Mouse (Mus musculus) intestine, embryonic 14.5 days (tissue): ENCODE results near the gene Wbp11. TPM values are rescaled to one million over a fixed set of nuclear protein-coding genes. Genes with fewer than 3 reads are reported as not detected.

Experiments used
- ATAC-seq: fragments of 200-750 bp; cut with Nextera tagmentation; replicated peaks from 2 replicates; pipeline ENCODE4 v1.8.0; 2017; ENCODE audit warnings: low read depth, moderate number of reproducible peaks, moderate TSS enrichment, moderate library complexity; ENCODE audit not compliant: low FRiP score, low TSS enrichment
- DNase-seq: peaks from one replicate; pipeline ENCODE4 v3.0.0-alpha.2; 2018; ENCODE audit warnings: low spot score
- H3K27ac ChIP-seq: fragments of 300-500 bp; sonication (generic); 2 replicates; pipeline ENCODE4 v1.5.1; 2014; ENCODE audit warnings: low read depth, mild to moderate bottlenecking, control low read depth
- H3K27me3 ChIP-seq: fragments of 300-500 bp; sonication (generic); replicated peaks from 2 replicates; pipeline ENCODE4 v1.6.1; 2014; ENCODE audit warnings: low read length, control low read depth; ENCODE audit not compliant: control insufficient read depth, insufficient read depth
- H3K36me3 ChIP-seq: fragments of 300-500 bp; sonication (generic); 2 replicates; pipeline ENCODE4 v1.6.1; 2014; ENCODE audit warnings: low read length, control low read depth; ENCODE audit not compliant: control insufficient read depth, insufficient read depth
- H3K4me1 ChIP-seq: fragments of 300-500 bp; sonication (generic); replicated peaks from 2 replicates; pipeline ENCODE4 v1.6.1; 2014; ENCODE audit warnings: low read length, control low read depth, mixed read lengths; ENCODE audit not compliant: control insufficient read depth, insufficient read depth
- H3K4me2 ChIP-seq: fragments of 300-500 bp; sonication (generic); 2 replicates; pipeline ENCODE4 v1.6.1; 2014; ENCODE audit warnings: low read length
- H3K4me3 ChIP-seq: fragments of 300-500 bp; sonication (generic); 2 replicates; pipeline ENCODE4 v1.5.1; 2014; ENCODE audit warnings: low read depth, low read length, control low read depth, mixed read lengths
- H3K9ac ChIP-seq: fragments of 300-500 bp; sonication (generic); 2 replicates; pipeline ENCODE4 v1.6.1; 2014; ENCODE audit warnings: mild to moderate bottlenecking, low read length
- H3K9me3 ChIP-seq: fragments of 300-500 bp; sonication (generic); 2 replicates; pipeline ENCODE4 v1.6.1; 2016; ENCODE audit warnings: low read length, control low read depth; ENCODE audit not compliant: control insufficient read depth
- WGBS: fragments of 180-500 bp; shearing (Covaris S2); extraction: QIAGEN DNeasy Blood & Tissue Kit; methylation state at CpG from one replicate; pipeline ENCODE4 v1.1.7; 2014; 5-methylcytosine and 5-hydroxymethylcytosine counted together
- polyA plus RNA-seq: library from polyadenylated mRNA; unstranded; fragments of >200 nt; fragmentation: Nextera tagmentation; extraction: Ambion mirVana; gene quantifications from 2 replicates; pipeline ENCODE4 v1.2.1, GENCODE M21; 2014

The Wbp11 gene
- polyA plus RNA-seq, 1 experiment from 2014 or later, result 113 TPM

DNA sequence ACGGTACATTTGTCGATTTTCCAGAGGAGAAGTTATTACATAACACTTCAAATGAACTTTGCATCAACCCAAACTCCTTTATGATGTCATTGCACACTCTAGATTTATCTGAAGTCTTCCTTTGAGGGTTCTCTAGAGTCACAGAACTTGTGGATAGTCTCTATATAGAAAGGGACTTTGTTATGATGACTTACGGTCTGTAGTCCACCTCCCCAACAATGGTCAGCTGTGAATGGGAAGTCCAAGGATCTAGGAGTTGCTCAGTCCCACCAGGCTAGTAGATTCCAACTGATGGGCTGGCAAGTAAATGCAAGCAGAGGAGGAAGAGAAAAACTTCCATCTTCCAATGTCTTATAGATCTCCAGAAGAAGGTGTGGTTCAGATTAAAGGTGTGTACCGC lies 648 bp upstream of the Wbp11 start:
- 34% methylated on average over 4 of the region's 4 CpGs for WGBS
- peak overlapping the region; percentile 64 for H3K4me2 ChIP-seq
- H3K4me3 ChIP-seq, result peak overlapping the region; percentile 96
- H3K27me3 ChIP-seq, result no peaks in the 10 kb centered on the region
- H3K27ac ChIP-seq, result peak overlapping the region; percentile 71
- peak overlapping the region; percentile 49 for H3K9ac ChIP-seq
- H3K9me3 ChIP-seq, result no peaks in the 10 kb centered on the region
- DNase-seq, result no peak
- peaks cover 7% of the 10 kb centered on the region; the same call in 1 of the 2 replicates for H3K4me1 ChIP-seq
- H3K36me3 ChIP-seq, result peaks cover 22% of the 10 kb centered on the region
- 0 out of 2 replicates have a peak, but pooled peaks have one; percentile 1 for ATAC-seq

DNA sequence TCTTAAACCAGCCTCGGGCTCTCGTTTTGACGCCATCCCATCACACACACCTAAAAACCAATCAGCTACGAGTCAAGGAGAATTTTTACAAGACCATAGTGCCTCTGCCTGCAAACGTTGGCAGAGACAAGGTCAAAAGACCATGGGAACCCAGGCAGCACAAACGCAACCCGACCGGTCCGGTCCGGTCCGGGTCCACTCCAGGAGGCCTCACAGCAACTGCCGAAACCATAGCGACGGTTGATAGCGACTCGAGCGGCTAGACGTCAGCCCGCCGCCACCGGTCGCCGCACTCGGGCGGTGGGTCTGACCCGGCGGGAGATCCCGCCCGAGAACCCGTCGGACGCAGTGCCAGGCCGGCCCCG lies 535 bp downstream of the Wbp11 start, which contains the start of gene BC049715:
BC049715 (plus strand) TSS at position 111 of the 365 bp plus-strand sequence.
- DNase-seq, result no peak
- Histone ChIP-seq H3K4me1 (peaks cover 7% of the 10 kb centered on the region; the same call in 1 of the 2 replicates), H3K27ac (peak within 1 kb of the TSS; percentile 81), H3K9ac (peak within 1 kb of the TSS; percentile 98), H3K4me2 (peak within 1 kb of the TSS; percentile 82), H3K4me3 (peak within 1 kb of the TSS; percentile 96), H3K36me3 (peaks cover 30% of the 10 kb centered on the region), H3K9me3 (no peaks in the 10 kb centered on the region), H3K27me3 (no peaks in the 10 kb centered on the region)
- under 1% methylated on average over 34 of the region's 34 CpGs for whole genome bisulfite sequencing
- no peak for ATAC-seq

DNA sequence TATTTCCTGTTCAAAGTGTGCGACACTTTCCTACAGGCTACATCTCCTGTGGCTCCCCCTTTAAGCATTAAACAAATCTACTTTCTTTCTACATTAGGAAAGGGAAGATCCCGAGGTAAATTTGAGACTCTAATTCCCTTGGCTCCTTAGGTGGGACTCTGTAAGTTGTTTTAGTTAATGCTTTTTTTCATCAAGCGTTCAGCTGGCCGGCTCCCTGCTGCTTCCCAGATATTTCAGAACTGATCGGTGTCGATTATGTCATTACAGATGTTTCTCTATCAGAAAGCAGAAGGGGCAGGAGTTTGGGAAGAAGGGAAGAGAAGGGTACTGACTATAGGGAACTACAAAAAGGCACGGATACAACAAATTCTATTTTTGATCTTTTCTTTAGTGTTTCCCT lies 917 bp downstream of the Wbp11 start:
- no peaks in the 10 kb centered on the region for H3K9me3 ChIP-seq
- 21% methylated on average over 7 of the region's 7 CpGs for whole genome bisulfite sequencing
- peak overlapping the region; percentile 98 for H3K9ac ChIP-seq
- DNase-seq (no peak), ATAC-seq (no peak)
- H3K4me1 ChIP-seq, result peaks cover 7% of the 10 kb centered on the region; the same call in 1 of the 2 replicates
- H3K36me3 ChIP-seq, result peaks cover 34% of the 10 kb centered on the region
- H3K27me3 ChIP-seq, result no peaks in the 10 kb centered on the region
- H3K4me3 ChIP-seq, result peak overlapping the region; percentile 96
- peak overlapping the region; percentile 82 for H3K4me2 ChIP-seq
- H3K27ac ChIP-seq, result peak overlapping the region; percentile 81; the same call in 1 of the 2 replicates

DNA sequence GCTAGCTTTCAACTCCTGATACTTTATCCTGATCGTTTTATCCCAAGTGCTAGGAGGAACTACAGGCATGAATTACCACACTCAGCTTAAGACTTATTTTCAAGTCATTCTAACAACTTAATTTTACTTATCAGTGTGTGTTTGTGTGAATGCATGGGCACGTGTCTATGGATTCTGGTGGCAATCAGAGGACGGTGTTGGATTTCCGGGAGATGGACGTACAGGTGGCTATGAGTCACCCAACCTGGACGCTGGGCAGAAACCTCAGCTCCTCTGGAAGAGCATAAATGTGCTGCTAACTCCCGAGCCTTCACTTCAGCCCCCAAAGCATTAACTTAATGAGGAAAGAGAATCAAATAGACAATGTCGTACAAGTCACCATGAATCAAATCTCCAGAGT lies 3.0 kb downstream of the Wbp11 start:
- Histone ChIP-seq H3K9ac (no peak overlapping the region), H3K27ac (no peak overlapping the region), H3K27me3 (no peaks in the 10 kb centered on the region), H3K36me3 (peaks cover 55% of the 10 kb centered on the region), H3K4me3 (no peak overlapping the region), H3K4me2 (no peak overlapping the region), H3K9me3 (no peaks in the 10 kb centered on the region), H3K4me1 (peaks cover 7% of the 10 kb centered on the region; the same call in 1 of the 2 replicates)
- ATAC-seq (no peak), DNase-seq (no peak)
- 91% methylated on average over 8 of the region's 8 CpGs for WGBS

DNA sequence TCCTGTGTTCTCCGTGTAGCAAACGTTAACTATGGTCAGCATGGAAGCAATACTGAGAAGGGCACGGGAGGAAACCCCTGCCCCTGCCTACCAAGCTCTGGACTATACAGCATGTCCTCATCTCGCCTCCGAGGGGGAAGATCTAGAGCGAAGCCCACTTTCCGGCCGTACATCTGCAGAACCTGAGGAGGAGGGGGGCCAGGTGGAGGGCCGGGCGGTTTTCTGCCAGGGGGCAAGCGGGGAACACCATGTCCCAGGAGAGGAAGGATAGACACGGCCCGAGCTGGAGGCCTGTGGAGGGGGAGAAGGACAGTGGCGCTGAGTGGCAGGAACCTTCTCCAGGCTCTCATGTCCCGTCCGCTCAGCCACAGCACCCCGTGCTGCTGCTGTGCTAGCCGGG lies 6.9 kb downstream of the Wbp11 start:
- H3K9me3 ChIP-seq, result no peaks in the 10 kb centered on the region
- no peak overlapping the region for H3K4me2 ChIP-seq
- no peak for DNase-seq
- H3K27ac ChIP-seq, result no peak overlapping the region
- H3K4me3 ChIP-seq, result no peak overlapping the region
- H3K36me3 ChIP-seq, result peaks cover 94% of the 10 kb centered on the region
- no peaks in the 10 kb centered on the region for H3K4me1 ChIP-seq
- 94% methylated on average over 18 of the region's 18 CpGs for WGBS
- no peak overlapping the region for H3K9ac ChIP-seq
- H3K27me3 ChIP-seq, result no peaks in the 10 kb centered on the region
- no peak for ATAC-seq

DNA sequence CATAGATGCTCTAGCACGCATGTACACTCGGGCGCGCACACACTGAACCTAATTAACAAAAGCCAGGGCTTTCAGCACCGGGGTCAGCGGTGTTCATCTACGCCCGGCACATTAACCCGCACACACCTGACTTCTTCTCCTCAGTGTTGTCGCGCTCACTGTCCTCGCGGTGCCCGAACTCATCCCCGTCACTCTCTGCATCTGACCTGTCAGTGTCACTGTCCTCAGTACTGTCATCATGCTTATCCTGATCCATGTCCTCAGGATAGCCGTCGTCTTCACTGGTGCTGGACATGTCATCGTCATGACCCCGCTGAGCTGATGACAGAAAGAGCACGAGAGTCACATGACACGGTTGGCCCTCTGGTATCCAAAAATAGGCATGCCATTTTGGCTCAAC lies 7.7 kb downstream of the Wbp11 start:
- WGBS, result 98% methylated on average over 21 of the region's 21 CpGs
- H3K4me2 ChIP-seq, result no peak overlapping the region
- no peak overlapping the region for H3K9ac ChIP-seq
- no peaks in the 10 kb centered on the region for H3K4me1 ChIP-seq
- DNase-seq (no peak), ATAC-seq (no peak)
- peaks cover 96% of the 10 kb centered on the region for H3K36me3 ChIP-seq
- no peaks in the 10 kb centered on the region for H3K9me3 ChIP-seq
- H3K27me3 ChIP-seq, result no peaks in the 10 kb centered on the region
- H3K4me3 ChIP-seq, result no peak overlapping the region
- H3K27ac ChIP-seq, result no peak overlapping the region

DNA sequence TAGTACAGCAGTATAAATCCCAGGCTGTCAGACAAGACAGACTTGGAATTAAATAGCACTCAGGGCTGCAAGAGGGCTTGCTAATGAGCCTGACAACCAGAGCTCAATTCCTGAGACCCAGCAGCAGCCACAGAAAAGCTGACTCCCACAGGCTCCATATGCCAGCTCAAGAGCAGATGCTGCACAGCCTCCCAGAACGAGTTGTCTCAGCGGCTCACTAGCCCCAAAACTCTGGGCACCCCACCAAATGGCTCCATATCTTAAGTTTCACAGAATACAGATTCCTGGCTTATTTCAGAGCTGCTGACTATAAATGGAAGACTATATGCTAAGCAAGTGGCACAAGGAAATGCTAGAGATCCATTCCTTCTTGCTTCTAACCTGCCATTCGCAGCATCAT lies 10.5 kb downstream of the Wbp11 start:
- H3K36me3 ChIP-seq, result peaks cover 99% of the 10 kb centered on the region
- WGBS, result 95% methylated on average over 3 of the region's 3 CpGs
- no peak overlapping the region for H3K27ac ChIP-seq
- H3K4me2 ChIP-seq, result no peak overlapping the region
- no peak overlapping the region for H3K9ac ChIP-seq
- H3K27me3 ChIP-seq, result no peaks in the 10 kb centered on the region
- H3K9me3 ChIP-seq, result no peaks in the 10 kb centered on the region
- DNase-seq (no peak), ATAC-seq (no peak)
- no peak overlapping the region for H3K4me3 ChIP-seq
- H3K4me1 ChIP-seq, result no peaks in the 10 kb centered on the region

DNA sequence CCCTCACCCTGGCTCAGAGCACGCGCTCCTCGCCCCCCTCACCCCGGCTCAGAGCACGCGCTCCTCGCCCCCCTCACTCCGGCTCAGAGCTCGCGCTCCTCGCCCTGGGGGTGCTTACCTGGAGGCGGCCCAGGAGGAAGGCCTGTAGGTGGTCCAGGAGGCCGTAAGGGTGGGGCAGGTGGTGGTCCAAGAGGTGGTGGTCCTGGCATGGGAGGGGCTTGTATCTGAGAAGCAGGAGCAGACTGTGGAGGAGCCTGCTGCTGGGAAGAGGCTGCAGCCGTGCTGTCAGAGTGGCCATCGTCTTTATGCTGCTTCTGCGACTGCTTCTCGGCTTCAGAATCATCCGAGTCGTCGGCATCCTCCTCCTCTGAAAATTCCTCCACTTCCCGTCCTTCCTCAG lies 11.2 kb downstream of the Wbp11 start:
- Histone ChIP-seq H3K27ac (no peak overlapping the region), H3K4me1 (no peaks in the 10 kb centered on the region), H3K36me3 (peaks cover 99% of the 10 kb centered on the region), H3K4me2 (no peak overlapping the region), H3K9ac (no peak overlapping the region), H3K27me3 (no peaks in the 10 kb centered on the region), H3K9me3 (no peaks in the 10 kb centered on the region), H3K4me3 (no peak overlapping the region)
- ATAC-seq (no peak), DNase-seq (no peak)
- WGBS, result 95% methylated on average over 21 of the region's 21 CpGs

DNA sequence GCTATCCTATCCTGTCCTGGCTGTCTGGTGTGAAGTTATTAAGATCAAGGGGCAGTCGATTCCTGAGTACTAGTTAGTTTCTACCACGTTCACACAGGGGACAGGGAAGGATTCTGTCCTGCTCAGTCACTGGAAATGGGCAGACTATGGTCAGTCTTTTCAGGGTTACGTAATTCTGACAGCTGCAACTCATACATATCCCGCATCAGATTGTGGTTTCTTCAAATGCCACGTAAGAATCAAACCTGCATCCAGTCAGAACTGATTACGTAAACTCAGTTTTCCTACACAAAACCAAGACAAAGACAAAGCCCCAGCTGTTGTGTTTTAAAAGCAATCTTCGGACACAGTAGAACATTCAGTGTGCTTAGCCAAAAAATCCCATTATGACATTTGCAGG lies 12.7 kb downstream of the Wbp11 start:
- Histone ChIP-seq H3K4me1 (peaks cover 3% of the 10 kb centered on the region; the same call in 1 of the 2 replicates), H3K9ac (no peak overlapping the region), H3K27me3 (no peaks in the 10 kb centered on the region), H3K27ac (no peak overlapping the region), H3K36me3 (peaks cover 87% of the 10 kb centered on the region), H3K4me3 (no peak overlapping the region), H3K4me2 (no peak overlapping the region), H3K9me3 (no peaks in the 10 kb centered on the region)
- no peak for ATAC-seq
- WGBS, result 95% methylated on average over 7 of the region's 7 CpGs
- no peak for DNase-seq
